Mouse (Mus musculus): ENCODE results near the gene Fbxl7.

Fbxl7 gene

DNA sequence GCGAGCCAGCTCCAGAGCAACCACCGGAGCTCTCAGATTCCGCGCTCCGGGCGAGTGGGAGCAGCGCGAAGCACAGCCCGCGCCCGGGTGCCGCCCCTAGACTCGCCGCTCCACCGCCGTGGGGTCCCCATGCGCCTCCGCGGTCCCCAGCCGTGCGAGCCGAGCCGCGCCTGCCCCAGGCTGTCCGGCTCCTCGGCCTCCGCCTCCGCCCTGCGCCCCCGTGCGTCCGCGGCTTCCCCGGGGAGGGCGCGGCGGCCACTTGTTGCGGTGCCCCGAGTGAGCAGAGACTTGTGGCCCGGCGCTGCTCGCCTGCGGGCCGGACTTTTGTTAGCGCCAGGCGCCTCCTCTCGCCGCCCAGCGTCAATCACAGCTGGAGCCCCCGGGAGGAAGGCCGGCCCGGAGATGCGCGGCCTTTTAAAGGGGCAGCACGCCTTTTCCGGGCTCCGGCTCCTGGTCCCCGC lies at the start of gene Fbxl7:
TSS of gene Fbxl7 (minus strand) at position 330 of the 461 bp plus-strand sequence.
- DNase-seq (ENCODE audit: extremely low read depth, low read depth, low spot score), result no peak

- no peak for DNase-seq (ENCODE audit: extremely low read depth, low read depth, low spot score)
Observed at GRCm38 (mm10) chr15:26922026-26922425, 26.6 kb upstream of the Fbxl7 start.

DNA sequence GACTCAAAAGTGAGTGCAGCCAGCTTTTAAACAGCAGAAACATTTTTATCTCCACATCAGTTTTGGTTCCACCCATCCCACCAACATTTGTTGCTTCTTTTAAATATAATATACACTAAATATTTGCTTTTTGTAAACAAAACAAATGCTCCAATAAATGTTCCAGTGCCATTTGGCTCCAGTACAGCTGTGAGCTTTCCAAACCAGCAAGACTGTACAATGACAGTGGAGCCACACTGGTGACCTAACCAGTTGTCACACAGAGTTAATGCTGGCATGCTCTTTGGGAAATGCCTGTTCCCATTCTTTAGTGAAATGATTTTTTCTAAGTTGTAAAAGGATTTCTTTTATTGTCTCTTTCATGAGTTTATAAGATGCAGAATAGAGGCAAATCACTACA lies 18.0 kb upstream of the Fbxl7 start:
- no peak for DNase-seq (ENCODE audit: extremely low read depth, low read depth, low spot score)

- no peak for DNase-seq (ENCODE audit: extremely low read depth, low read depth, low spot score)
Observed at GRCm38 (mm10) chr15:26895761-26896160, 381 bp upstream of the Fbxl7 start.

DNA sequence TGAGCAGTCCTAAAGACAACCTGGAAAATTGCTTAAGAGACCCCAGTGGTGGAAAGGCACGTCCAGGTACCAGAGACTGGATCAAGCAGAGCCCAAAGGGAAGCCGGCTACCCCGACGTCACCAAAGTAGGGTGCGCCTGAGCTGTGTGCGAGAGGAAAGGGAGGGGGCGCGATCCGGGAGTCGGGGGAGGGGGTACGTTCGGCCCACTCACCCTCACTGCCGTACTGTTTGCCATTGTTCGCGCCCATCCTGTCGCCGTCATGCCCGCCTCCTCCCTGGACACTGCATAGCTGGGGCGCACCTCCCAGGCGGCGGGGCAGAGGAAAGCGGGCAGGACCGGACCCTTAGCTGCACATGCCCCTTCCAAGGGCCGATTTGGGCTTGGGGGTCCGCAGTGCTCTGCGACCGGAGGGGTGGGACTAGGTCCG lies 565 bp downstream of the Fbxl7 start:
- no peak for DNase-seq (ENCODE audit: extremely low read depth, low read depth, low spot score)

DNA sequence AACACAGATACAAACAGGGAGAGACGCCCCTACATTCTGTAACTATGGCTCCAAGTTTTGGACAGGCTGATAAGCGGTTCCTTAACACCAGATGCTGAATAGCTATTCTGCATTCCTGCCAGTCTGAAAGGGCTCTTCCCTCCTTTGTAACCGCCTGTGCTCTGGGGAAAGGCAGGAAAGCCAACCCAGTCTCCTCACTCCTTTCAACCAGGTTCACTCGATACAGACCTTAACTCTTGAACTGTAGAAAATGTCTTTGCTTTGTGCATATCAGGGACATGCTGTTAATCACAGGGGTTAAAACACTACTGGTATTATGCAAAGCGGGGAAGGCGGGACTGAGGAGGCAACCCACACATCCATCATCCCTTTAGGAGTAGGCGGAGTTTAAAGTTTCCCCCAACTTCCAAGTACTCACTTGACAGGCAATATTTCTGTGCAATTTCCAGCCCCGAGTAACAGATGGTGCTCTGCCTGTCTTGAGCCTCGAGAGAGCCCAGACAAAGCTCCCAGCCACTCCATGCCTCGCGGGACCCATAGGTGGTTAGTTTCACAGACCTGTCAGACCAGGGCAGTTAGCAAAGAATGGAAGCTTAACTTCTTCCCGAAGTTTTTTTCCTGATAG lies 1.2 kb downstream of the Fbxl7 start:
- no peak for DNase-seq (ENCODE audit: extremely low read depth, low read depth, low spot score)

GRCm38 (mm10) chr15:26893136-26893535 lies 2.2 kb downstream of the Fbxl7 start:
- no peak for DNase-seq (ENCODE audit: extremely low read depth, low read depth, low spot score)

- DNase-seq (ENCODE audit: extremely low read depth, low read depth, low spot score), result no peak
Observed at GRCm38 (mm10) chr15:26889971-26890370, 5.4 kb downstream of the Fbxl7 start.

DNA sequence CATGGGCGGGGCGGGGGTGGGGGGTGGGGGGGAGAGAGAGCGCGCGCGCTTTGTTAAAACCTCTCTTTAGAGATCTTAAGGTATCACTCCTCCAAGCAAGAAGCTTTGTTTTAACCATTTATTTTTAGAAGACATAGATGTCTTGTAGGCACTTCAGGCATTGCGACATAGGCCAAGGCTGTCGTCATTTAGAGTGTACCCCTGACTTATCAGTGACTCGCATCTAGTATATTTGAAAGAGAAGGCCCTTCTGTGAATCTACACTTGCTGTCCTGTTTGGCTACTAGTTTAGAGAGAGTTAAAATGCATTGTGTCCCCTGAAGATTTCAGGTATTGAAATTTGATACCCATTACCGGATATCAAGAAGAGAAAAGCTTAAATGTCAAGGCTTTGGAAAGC lies 7.2 kb downstream of the Fbxl7 start:
- no peak for DNase-seq (ENCODE audit: extremely low read depth, low read depth, low spot score)

DNA sequence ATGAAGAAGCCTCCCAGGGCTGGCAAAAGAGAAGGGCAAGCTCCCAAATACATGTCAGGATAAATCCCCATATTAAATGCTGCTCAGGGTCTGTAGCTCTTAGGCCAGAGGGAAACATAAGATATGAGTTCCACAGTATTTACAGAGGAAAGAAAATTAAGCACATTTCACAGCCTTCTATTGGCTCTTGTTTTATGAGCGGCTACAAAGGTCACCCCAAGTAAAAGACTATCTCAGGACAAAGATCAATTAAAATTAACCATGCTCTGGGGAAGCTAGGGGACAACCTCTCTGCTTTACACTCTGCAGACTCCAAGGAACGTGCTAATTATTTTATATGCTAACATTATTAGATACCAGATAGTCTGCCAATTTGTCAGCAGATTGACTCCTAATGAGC lies 9.4 kb downstream of the Fbxl7 start:
- no peak for DNase-seq (ENCODE audit: extremely low read depth, low read depth, low spot score)

DNA sequence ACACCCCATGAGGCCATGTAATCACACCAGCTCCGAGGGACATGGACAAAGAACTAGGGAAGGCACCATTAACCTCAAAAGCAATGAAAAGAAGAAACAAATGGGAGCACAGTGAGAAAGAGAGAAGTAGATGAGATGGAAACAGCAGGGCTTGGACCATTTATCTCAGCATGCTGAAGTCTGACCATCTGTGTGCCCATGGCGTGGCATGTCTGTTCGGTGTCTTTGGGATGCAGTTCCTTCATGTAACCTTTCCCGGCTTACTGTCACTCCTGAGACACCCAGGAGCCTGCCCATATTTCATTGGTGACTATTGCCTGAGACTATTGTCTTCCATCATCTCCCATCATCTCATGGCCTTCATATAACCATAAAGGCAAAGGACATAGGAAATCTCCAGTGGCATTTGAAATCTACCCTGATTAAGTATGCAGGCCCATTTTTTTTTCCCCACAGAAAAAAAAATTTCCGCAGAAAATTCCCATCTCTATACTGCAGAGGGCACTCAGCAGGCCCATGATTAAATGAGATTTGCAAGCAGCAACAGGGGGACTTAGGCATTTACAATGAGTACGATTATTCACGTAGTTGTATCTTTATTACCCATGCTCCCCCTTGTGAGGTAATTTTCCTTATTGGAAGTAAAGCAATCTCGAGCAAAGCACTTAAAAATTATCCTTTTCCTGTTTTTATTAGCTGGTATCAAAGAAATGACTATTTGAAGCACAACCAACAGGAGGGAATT lies 15.0 kb downstream of the Fbxl7 start:
- DNase-seq (ENCODE audit: extremely low read depth, low read depth, low spot score), result no peak

DNA sequence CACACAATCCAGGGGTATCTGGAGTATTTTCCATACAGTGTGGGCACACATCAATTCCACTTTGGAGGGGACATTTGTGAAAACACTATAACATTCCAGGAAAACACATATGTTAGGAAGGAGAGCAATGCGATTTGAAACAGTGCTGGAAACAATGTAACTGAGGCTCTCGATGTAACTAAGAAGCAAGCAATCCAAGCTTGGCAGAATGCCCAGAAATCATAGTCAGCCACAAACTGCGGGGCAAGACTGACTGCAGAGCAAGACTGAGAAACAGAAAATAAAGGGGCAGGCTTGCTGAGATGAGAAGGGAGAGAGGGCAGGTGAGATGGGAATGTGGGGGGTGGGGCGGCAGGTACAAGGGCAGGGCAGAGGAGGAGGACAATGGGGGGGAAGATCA lies 19.7 kb downstream of the Fbxl7 start:
- DNase-seq (ENCODE audit: extremely low read depth, low read depth, low spot score), result no peak

- no peak for DNase-seq (ENCODE audit: extremely low read depth, low read depth, low spot score)
Observed at GRCm38 (mm10) chr15:26872234-26872633, 23.1 kb downstream of the Fbxl7 start.

DNA sequence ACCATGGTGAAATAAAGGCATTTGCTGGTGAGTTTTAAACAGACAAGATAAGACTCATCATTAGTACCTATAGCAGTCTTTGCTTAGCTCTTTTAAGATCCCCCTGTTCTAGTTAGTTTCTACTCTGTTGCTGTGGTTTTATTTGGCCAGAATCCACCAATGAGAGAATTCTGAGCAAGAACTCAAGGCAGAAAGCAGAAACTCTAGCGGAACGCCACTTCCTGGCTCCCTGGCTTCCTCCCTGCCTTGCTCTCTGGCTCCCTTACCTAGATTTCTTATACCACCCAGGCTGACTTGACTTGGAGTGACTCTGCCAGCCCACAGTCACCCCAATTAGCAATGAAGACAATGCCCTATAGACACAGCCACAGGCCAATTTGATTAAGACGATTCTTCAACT lies 26.2 kb downstream of the Fbxl7 start:
- no peak for DNase-seq (ENCODE audit: extremely low read depth, low read depth, low spot score)

GRCm38 (mm10) chr15:26867521-26867920 lies 27.9 kb downstream of the Fbxl7 start:
- DNase-seq (ENCODE audit: extremely low read depth, low read depth, low spot score), result no peak

DNA sequence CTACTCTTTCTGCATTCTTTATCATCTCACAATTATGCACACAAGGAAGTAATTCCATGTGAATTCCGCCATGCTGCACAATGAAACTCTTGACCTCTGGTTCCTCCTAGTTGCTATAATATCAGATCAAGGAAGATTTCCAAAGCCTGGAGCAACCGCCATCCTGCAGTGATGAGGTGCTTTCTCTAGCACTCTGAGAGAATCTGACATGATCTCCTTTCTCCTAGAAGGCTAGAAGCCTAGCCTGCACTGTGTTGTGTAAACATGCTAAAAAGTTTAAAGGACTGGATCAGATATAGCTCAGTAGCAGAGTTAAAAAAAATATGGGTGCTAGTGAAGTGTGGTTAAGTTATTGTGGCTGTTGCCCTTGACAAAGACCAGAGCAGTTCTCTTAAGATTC lies 33.2 kb downstream of the Fbxl7 start:
- DNase-seq (ENCODE audit: extremely low read depth, low read depth, low spot score), result no peak

GRCm38 (mm10) chr15:26849626-26850025 lies 45.8 kb downstream of the Fbxl7 start:
- DNase-seq (ENCODE audit: extremely low read depth, low read depth, low spot score), result no peak

DNA sequence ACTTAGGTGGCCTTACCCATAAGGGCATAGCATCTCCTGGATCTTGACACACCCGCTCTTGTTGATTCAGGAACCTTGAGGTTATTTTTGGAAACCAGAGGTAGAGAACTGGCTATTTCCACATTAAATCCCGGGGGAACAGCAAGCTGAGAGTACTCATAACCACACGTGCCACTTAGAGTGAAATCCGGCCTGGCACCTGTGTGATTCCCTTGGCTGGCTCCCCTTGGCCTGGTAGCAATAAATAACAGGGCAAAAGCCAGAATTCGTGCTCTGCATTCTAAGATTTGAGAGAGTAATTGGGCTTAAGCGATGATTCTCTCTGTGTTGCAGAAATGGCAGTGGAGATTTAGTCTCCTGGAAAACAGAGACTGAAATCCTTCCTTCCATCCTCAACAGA lies 53.2 kb downstream of the Fbxl7 start:
- DNase-seq (ENCODE audit: extremely low read depth, low read depth, low spot score), result no peak

- DNase-seq (ENCODE audit: extremely low read depth, low read depth, low spot score), result no peak
Observed at GRCm38 (mm10) chr15:26838386-26838785, 57.0 kb downstream of the Fbxl7 start.

DNA sequence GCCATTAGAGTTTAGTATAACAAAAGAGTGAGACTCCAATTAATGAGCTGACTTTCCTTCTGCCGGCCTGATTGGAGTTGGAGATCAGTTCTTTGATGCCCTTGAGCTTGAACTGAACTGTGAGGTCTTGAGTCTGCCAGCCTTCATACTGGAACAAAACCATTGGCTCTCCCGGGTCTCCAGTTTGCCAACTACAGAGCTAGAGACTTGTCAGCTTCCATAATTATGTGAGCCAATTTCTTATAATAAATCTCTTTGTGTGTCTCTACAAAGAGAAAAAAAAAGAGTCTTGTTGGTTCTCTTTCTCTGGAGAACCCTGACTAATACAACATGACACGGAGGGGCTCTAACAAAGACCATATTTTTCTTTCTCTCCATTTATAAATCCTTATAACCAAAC lies 58.2 kb downstream of the Fbxl7 start:
- DNase-seq (ENCODE audit: extremely low read depth, low read depth, low spot score), result no peak

DNA sequence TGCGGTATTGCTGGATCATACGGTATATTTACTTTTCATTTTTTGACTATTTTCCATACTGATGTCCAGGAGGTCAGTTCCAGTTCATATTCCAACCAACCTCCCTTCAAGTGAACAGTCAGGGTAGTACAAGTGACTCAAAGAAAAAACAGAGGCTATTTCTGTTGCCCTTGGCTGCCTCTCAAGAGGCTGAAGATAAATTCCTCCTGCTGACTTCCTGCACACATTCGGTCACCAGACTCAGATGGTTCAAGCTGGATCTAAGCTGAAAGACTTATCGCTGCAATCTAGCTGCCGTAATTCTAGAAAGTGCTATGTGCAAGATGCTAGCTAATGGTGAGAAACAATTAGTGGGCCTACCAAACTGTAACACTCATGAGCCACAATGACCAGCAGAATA lies 61.0 kb downstream of the Fbxl7 start:
- DNase-seq (ENCODE audit: extremely low read depth, low read depth, low spot score), result no peak

DNA sequence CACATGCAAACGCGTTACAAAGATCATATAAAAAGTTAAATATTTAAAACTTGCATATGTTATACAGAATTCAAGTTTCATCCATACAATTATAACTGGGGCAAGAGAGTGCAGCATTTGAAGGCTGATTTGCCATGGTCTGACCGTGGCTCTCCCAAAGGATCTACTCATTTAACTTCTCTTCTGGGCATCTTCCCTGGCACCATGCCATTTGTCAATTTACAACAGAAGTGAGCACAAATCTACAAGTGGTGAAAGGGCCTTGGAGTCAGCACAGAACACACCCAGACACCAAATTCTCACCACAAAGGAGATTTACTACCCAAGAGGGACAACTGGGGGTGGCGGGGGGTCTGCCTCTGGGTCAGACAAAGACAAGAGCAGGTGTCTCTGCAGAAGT lies 64.2 kb downstream of the Fbxl7 start:
- no peak for DNase-seq (ENCODE audit: extremely low read depth, low read depth, low spot score)

DNA sequence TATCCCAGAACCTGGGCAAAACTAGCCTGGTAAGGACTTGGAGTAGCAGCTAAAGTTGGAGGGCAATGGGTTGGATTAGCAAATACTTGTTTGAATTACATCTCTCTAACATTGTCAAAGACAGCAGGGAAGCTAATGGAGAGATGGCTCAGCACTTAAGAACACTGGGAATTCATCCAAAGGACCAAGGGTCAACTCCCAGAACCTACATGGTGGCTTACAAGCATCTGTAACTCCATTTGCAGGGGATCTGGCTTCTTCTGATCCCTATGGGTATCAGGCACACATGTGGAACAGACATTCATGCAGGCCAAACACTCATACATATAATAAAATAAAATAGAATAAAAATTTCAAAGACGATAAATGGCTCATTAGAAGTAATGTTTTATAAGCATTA lies 78.4 kb downstream of the Fbxl7 start:
- DNase-seq (ENCODE audit: extremely low read depth, low read depth, low spot score), result no peak
